Mouse (Mus musculus) midbrain, embryonic 13.5 days (tissue): ENCODE measurements around the gene Psmd14. TPM values are rescaled to one million over a fixed set of nuclear protein-coding genes. Genes with fewer than 3 reads are reported as not detected.

Experiments
- ATAC-seq: fragments of 200-750 bp; cut with Nextera tagmentation; 2 replicates; pipeline ENCODE4 v1.8.0; 2017; ENCODE audit warnings: mild to moderate bottlenecking, moderate TSS enrichment, moderate library complexity
- H3K27ac ChIP-seq: fragments of 300-500 bp; sonication (generic); 2 replicates; pipeline ENCODE4 v1.5.1; 2015; ENCODE audit warnings: inconsistent platforms, mild to moderate bottlenecking, moderate library complexity
- H3K27me3 ChIP-seq: fragments of 300-500 bp; sonication (generic); 2 replicates; pipeline ENCODE4 v1.6.1; 2015; ENCODE audit warnings: mild to moderate bottlenecking, inconsistent platforms
- H3K36me3 ChIP-seq: fragments of 300-500 bp; sonication (generic); 2 replicates; pipeline ENCODE4 v1.6.1; 2015; ENCODE audit warnings: mild to moderate bottlenecking, inconsistent platforms
- H3K4me1 ChIP-seq: fragments of 300-500 bp; sonication (generic); replicated peaks from 2 replicates; pipeline ENCODE4 v1.6.1; 2015; ENCODE audit warnings: inconsistent platforms
- H3K4me2 ChIP-seq: fragments of 300-500 bp; sonication (generic); replicated peaks from 2 replicates; pipeline ENCODE4 v1.6.1; 2015; ENCODE audit warnings: moderate library complexity, mild to moderate bottlenecking, inconsistent platforms
- H3K4me3 ChIP-seq: fragments of 300-500 bp; sonication (generic); replicated peaks from 2 replicates; pipeline ENCODE4 v1.5.1; 2015; ENCODE audit warnings: mild to moderate bottlenecking, inconsistent platforms
- H3K9ac ChIP-seq: fragments of 300-500 bp; sonication (generic); replicated peaks from 2 replicates; pipeline ENCODE4 v1.6.1; 2015; ENCODE audit warnings: mild to moderate bottlenecking, inconsistent platforms
- H3K9me3 ChIP-seq: fragments of 300-500 bp; sonication (generic); 2 replicates; pipeline ENCODE4 v1.6.1; 2016; ENCODE audit warnings: mild to moderate bottlenecking, inconsistent platforms
- WGBS: fragments of 180-500 bp; shearing (Covaris S2); methylation state at CpG from one replicate; pipeline ENCODE4 v1.1.7; 2015; 5-methylcytosine and 5-hydroxymethylcytosine counted together
- polyA plus RNA-seq: library from polyadenylated mRNA; unstranded; fragments of >200 nt; fragmentation: Nextera tagmentation; extraction: Ambion mirVana; gene quantifications from 2 replicates; pipeline ENCODE4 v1.2.1, GENCODE M21; 2015

Psmd14 gene
- polyA plus RNA-seq, 1 experiment from 2014 or later: 220 TPM

GRCm38 (mm10) chr2:61807151-61807550, 95.7 kb downstream of the Psmd14 start:
- Histone ChIP-seq H3K4me2 (peak overlapping the region; percentile 22), H3K27me3 (peaks cover 98% of the 10 kb centered on the region), H3K36me3 (no peaks in the 10 kb centered on the region), H3K9ac (0 out of 2 replicates have a peak overlapping the region, but pooled peaks have one; percentile 15), H3K9me3 (no peaks in the 10 kb centered on the region), H3K27ac (no peak overlapping the region), H3K4me1 (peaks cover 38% of the 10 kb centered on the region), H3K4me3 (peak overlapping the region; percentile 1; the same call in 1 of the 2 replicates)
- ATAC-seq: peak; percentile 35
- 0% methylated on average over 22 of the region's 22 CpGs for WGBS

- Histone ChIP-seq H3K36me3 (no peaks in the 10 kb centered on the region), H3K9ac (no peak overlapping the region), H3K27ac (no peak overlapping the region), H3K4me2 (no peak overlapping the region), H3K9me3 (no peaks in the 10 kb centered on the region), H3K4me3 (no peak overlapping the region), H3K27me3 (peaks cover 97% of the 10 kb centered on the region), H3K4me1 (peaks cover 38% of the 10 kb centered on the region)
- no peak for ATAC-seq
- WGBS: 12% methylated on average over 2 of the region's 2 CpGs
Measured at GRCm38 (mm10) chr2:61807781-61808180, 96.3 kb downstream of the Psmd14 start.

GRCm38 (mm10) chr2:61808776-61809175, 97.3 kb downstream of the Psmd14 start:
- H3K36me3 ChIP-seq: no peaks in the 10 kb centered on the region
- no peak overlapping the region for H3K4me2 ChIP-seq
- H3K27me3 ChIP-seq: peaks cover 96% of the 10 kb centered on the region
- H3K4me1 ChIP-seq: peaks cover 31% of the 10 kb centered on the region
- ATAC-seq: no peak
- H3K9ac ChIP-seq: no peak overlapping the region
- H3K9me3 ChIP-seq: no peaks in the 10 kb centered on the region
- H3K4me3 ChIP-seq: no peak overlapping the region
- no peak overlapping the region for H3K27ac ChIP-seq
- 2% methylated on average over 6 of the region's 6 CpGs for WGBS

GRCm38 (mm10) chr2:61809381-61809780, 97.9 kb downstream of the Psmd14 start:
- Histone ChIP-seq H3K27ac (no peak overlapping the region), H3K9ac (no peak overlapping the region)
- WGBS: 0% methylated on average over 1 of the region's 1 CpGs

GRCm38 (mm10) chr2:61810751-61811150, 99.3 kb downstream of the Psmd14 start:
- Histone ChIP-seq H3K4me2 (no peak overlapping the region), H3K27ac (no peak overlapping the region), H3K4me1 (peaks cover 27% of the 10 kb centered on the region), H3K4me3 (no peak overlapping the region; the same call in 1 of the 2 replicates), H3K9me3 (no peaks in the 10 kb centered on the region), H3K36me3 (no peaks in the 10 kb centered on the region), H3K27me3 (peaks cover 88% of the 10 kb centered on the region), H3K9ac (no peak overlapping the region)
- WGBS: 24% methylated on average over 4 of the region's 4 CpGs
- no peak for ATAC-seq

More at GRCm38 (mm10) chr2:61809381-61809780, 97.9 kb downstream of the Psmd14 start:
- peaks cover 96% of the 10 kb centered on the region for H3K27me3 ChIP-seq
- H3K9me3 ChIP-seq: no peaks in the 10 kb centered on the region
- H3K4me2 ChIP-seq: no peak overlapping the region
- H3K4me1 ChIP-seq: peaks cover 28% of the 10 kb centered on the region
- H3K4me3 ChIP-seq: no peak overlapping the region
- no peaks in the 10 kb centered on the region for H3K36me3 ChIP-seq
- no peak for ATAC-seq

- H3K4me1 ChIP-seq: peaks cover 28% of the 10 kb centered on the region
- no peak for ATAC-seq
- peak overlapping the region; percentile 51 for H3K4me3 ChIP-seq
- 10% methylated on average over 8 of the region's 8 CpGs for WGBS
- no peaks in the 10 kb centered on the region for H3K9me3 ChIP-seq
- peak overlapping the region; percentile 88 for H3K4me2 ChIP-seq
- H3K27ac ChIP-seq: no peak overlapping the region
- H3K36me3 ChIP-seq: no peaks in the 10 kb centered on the region
- H3K9ac ChIP-seq: peak overlapping the region; percentile 71; the same call in 1 of the 2 replicates
- peaks cover 89% of the 10 kb centered on the region for H3K27me3 ChIP-seq
Measured at GRCm38 (mm10) chr2:61811163-61811506, 99.6 kb downstream of the Psmd14 start.

- peaks cover 28% of the 10 kb centered on the region for H3K4me1 ChIP-seq
Measured at GRCm38 (mm10) chr2:61811507-61812421, 100.3 kb downstream of the Psmd14 start.

GRCm38 (mm10) chr2:61812536-61812935, 101.0 kb downstream of the Psmd14 start:
- Histone ChIP-seq H3K9me3 (no peaks in the 10 kb centered on the region), H3K36me3 (no peaks in the 10 kb centered on the region), H3K4me1 (peaks cover 24% of the 10 kb centered on the region), H3K27ac (no peak overlapping the region), H3K4me3 (peak overlapping the region; percentile 51), H3K27me3 (peaks cover 80% of the 10 kb centered on the region), H3K4me2 (peak overlapping the region; percentile 88), H3K9ac (peak overlapping the region; percentile 71; the same call in 1 of the 2 replicates)
- ATAC-seq: no peak
- 2% methylated on average over 12 of the region's 12 CpGs for WGBS

More at GRCm38 (mm10) chr2:61811507-61812421, 100.3 kb downstream of the Psmd14 start:
- Histone ChIP-seq H3K27ac (no peak overlapping the region), H3K9ac (peak overlapping the region; percentile 71), H3K36me3 (no peaks in the 10 kb centered on the region), H3K4me2 (peak overlapping the region; percentile 88), H3K4me3 (peak overlapping the region; percentile 51), H3K9me3 (no peaks in the 10 kb centered on the region), H3K27me3 (peaks cover 83% of the 10 kb centered on the region)
- WGBS: under 1% methylated on average over 111 of the region's 121 CpGs
- peak; percentile 70 for ATAC-seq

GRCm38 (mm10) chr2:61813106-61813505, 101.6 kb downstream of the Psmd14 start:
- H3K9ac ChIP-seq: no peak overlapping the region
- H3K27ac ChIP-seq: no peak overlapping the region
- peaks cover 79% of the 10 kb centered on the region for H3K27me3 ChIP-seq
- no peaks in the 10 kb centered on the region for H3K9me3 ChIP-seq
- H3K4me2 ChIP-seq: no peak overlapping the region
- H3K4me3 ChIP-seq: no peak overlapping the region
- no peaks in the 10 kb centered on the region for H3K36me3 ChIP-seq
- no peak for ATAC-seq
- H3K4me1 ChIP-seq: peaks cover 24% of the 10 kb centered on the region
- WGBS: 5% methylated on average over 6 of the region's 6 CpGs

- Histone ChIP-seq H3K27ac (no peak overlapping the region), H3K4me3 (no peak overlapping the region), H3K9me3 (no peaks in the 10 kb centered on the region), H3K9ac (no peak overlapping the region), H3K27me3 (peaks cover 78% of the 10 kb centered on the region), H3K36me3 (no peaks in the 10 kb centered on the region), H3K4me2 (no peak overlapping the region), H3K4me1 (peaks cover 24% of the 10 kb centered on the region)
- WGBS: 10% methylated on average over 1 of the region's 1 CpGs
- ATAC-seq: no peak
Measured at GRCm38 (mm10) chr2:61813521-61813920, 102.0 kb downstream of the Psmd14 start.

- WGBS: under 1% methylated on average over 36 of the region's 50 CpGs
- ATAC-seq: peak; percentile 87
Measured at GRCm38 (mm10) chr2:61814548-61815473, 103.3 kb downstream of the Psmd14 start.

More at GRCm38 (mm10) chr2:61814548-61815473, 103.3 kb downstream of the Psmd14 start:
- H3K9ac ChIP-seq: peak overlapping the region; percentile 71
- H3K27ac ChIP-seq: peak overlapping the region; percentile 78; the same call in 1 of the 2 replicates
- H3K4me2 ChIP-seq: peak overlapping the region; percentile 77
- peak overlapping the region; percentile 47 for H3K4me3 ChIP-seq
- H3K4me1 ChIP-seq: peaks cover 24% of the 10 kb centered on the region
- no peaks in the 10 kb centered on the region for H3K36me3 ChIP-seq
- no peaks in the 10 kb centered on the region for H3K9me3 ChIP-seq
- H3K27me3 ChIP-seq: peaks cover 65% of the 10 kb centered on the region
